Comparison of ENCODE assay signal across 7 mouse cellular contexts in the genomic region with DNA sequence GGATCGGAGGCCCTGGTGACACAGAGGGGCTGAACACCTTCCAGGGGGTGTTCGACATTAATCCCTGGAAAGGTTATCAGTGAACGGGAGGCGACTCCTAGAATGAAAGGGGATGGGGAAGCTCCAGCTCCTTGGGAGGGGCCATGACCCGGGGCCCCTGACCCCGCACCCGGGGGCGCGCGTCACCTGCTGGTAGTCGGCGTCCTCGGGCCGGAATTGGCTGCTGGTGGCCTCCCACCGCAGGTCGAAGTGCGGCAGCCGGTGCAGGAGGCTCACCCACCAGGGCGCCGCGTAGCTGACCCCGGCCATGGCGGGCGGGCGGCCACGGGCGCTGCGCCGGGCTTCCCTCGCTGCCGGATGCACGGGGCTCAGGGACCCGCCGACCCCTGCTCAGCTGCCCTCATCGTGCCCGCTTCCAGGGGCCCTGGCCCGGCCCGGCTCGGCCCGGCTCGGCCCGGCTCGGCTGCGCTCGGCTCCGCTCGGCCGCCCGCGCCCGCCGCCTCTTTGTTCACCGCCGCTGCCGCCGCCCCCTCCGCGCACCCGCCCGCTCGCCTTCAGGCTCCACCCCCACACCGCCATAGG. TPM values are rescaled to one million over a fixed set of nuclear protein-coding genes. Genes with fewer than 3 reads are reported as not detected.
DNase-seq lines count a peak whose midpoint lies in the region; ATAC-seq and TF ChIP-seq lines count a peak whose summit lies in the region.

A gene (minus strand): TSS at position 513 of the 582 bp plus-strand sequence.

- no peaks in the 10 kb centered on the region for H3K36me3 ChIP-seq in lung, embryonic 15.5 days
- peaks cover 7% of the 10 kb centered on the region; the same call in 1 of the 2 replicates for H3K36me3 ChIP-seq in intestine, postnatal 0 days (ENCODE audit: control insufficient read depth, insufficient read depth)
- H3K36me3 ChIP-seq in macrophage (ENCODE audit: inconsistent target), result no peaks in the 10 kb centered on the region

- peak within 1 kb of the TSS; percentile 83 for H3K4me2 ChIP-seq in lung, embryonic 15.5 days
- H3K4me2 ChIP-seq in intestine, postnatal 0 days (replicated peaks; ENCODE audit: low read depth), result peak within 1 kb of the TSS; percentile 91

- WGBS in lung, embryonic 15.5 days, result under 1% methylated on average over 58 of the region's 62 CpGs
- WGBS in intestine, postnatal 0 days, result 0% methylated on average over 33 of the region's 62 CpGs
- under 1% methylated on average over 54 of the region's 62 CpGs for WGBS in macrophage (ENCODE audit: missing documents)

- H3K27ac ChIP-seq in lung, embryonic 15.5 days, result peak within 1 kb of the TSS; percentile 86
- H3K27ac ChIP-seq in intestine, postnatal 0 days (ENCODE audit: low read depth, low read length), result peak within 1 kb of the TSS; percentile 83
- H3K27ac ChIP-seq in macrophage, result peak within 1 kb of the TSS; percentile 37

- H3K4me3 ChIP-seq in lung, embryonic 15.5 days, result peak within 1 kb of the TSS; percentile 63
- H3K4me3 ChIP-seq in intestine, postnatal 0 days (ENCODE audit: low read depth, low read length), result peak within 1 kb of the TSS; percentile 90
- peak within 1 kb of the TSS; percentile 88 for H3K4me3 ChIP-seq in macrophage (ENCODE audit: inconsistent target)

- H3K4me1 ChIP-seq in lung, embryonic 15.5 days, result peaks cover 58% of the 10 kb centered on the region
- H3K4me1 ChIP-seq in intestine, postnatal 0 days (replicated peaks; ENCODE audit: control insufficient read depth, insufficient read depth, low read length), result peaks cover 10% of the 10 kb centered on the region; the same call in 1 of the 2 replicates

- ATAC-seq in lung, embryonic 15.5 days (ENCODE audit: borderline replicate concordance, extremely low read depth, low FRiP score, low TSS enrichment), result peak; percentile 21; the same call in 1 of the 2 replicates
- ATAC-seq in intestine, postnatal 0 days, result peak; percentile 48

- no peak for DNase-seq in lung, postnatal 10 days
- peak in 1 of 2 experiments; percentile 51 for DNase-seq in adrenal gland, postnatal 36 days
- DNase-seq in gastrocnemius, postnatal 10 days, result no peak
- no peak for DNase-seq in c-Kit-positive CD71-positive TER-119-positive erythroid progenitor cells, embryonic 14.5 days (ENCODE audit: low spot score)

- 0 out of 2 replicates have a peak, but pooled peaks have one; percentile 40 for TF ChIP-seq CTCF in intestine, postnatal 0 days (IDR thresholded peaks at IDR 0.05; ENCODE audit: low read depth)

- peaks cover 49% of the 10 kb centered on the region for H3K79me2 ChIP-seq in macrophage (ENCODE audit: inconsistent target)

- no peaks in the 10 kb centered on the region for H3K9me3 ChIP-seq in lung, embryonic 15.5 days
- H3K9me3 ChIP-seq in intestine, postnatal 0 days (ENCODE audit: control insufficient read depth), result no peaks in the 10 kb centered on the region

- H3K27me3 ChIP-seq in lung, embryonic 15.5 days, result no peaks in the 10 kb centered on the region
- no peaks in the 10 kb centered on the region for H3K27me3 ChIP-seq in intestine, postnatal 0 days (replicated peaks; ENCODE audit: control insufficient read depth, insufficient read depth, low read length)

- peak within 1 kb of the TSS; percentile 81 for H3K9ac ChIP-seq in lung, embryonic 15.5 days
- peak within 1 kb of the TSS; percentile 92 for H3K9ac ChIP-seq in intestine, postnatal 0 days (ENCODE audit: low read depth, low read length)

RNA-seq across cellular contexts. Expression of the gene that starts here (rescaled TPM):
- 38.0 and 39.1 TPM in 2 replicates for polyA plus RNA-seq in lung, embryonic 15.5 days (2015; fragmentation: Nextera tagmentation; extraction: Ambion mirVana)
- total RNA-seq in adrenal gland, postnatal 36 days (2021), result 100 to 1,000 TPM in 1 of 2 experiments, 10 to 100 TPM in 1; 42.4 to 108 TPM
- 10 to 100 TPM; 33.4 to 42.5 TPM for total RNA-seq in gastrocnemius, postnatal 10 days (2021)
- 21.4 and 23.6 TPM in 2 replicates for polyA plus RNA-seq in intestine, postnatal 0 days (2015; fragmentation: Nextera tagmentation; extraction: Ambion mirVana)
- 100 to 1,000 TPM in 5 of 26 experiments, 10 to 100 TPM in 21; 14.6 to 140 (median 53.0) TPM for total RNA-seq in macrophage (2018; cell fraction: chromatin; rRNA removed)
- total RNA-seq in macrophage (2018; cell fraction: cytosol; rRNA removed), result 100 to 1,000 TPM in 7 of 26 experiments, 10 to 100 TPM in 19; 44.2 to 125 (median 76.8) TPM
- total RNA-seq in macrophage (2018; cell fraction: nucleus; rRNA removed), result 100 to 1,000 TPM in 8 of 26 experiments, 10 to 100 TPM in 18; 43.1 to 131 (median 86.6) TPM
- polyA plus RNA-seq in macrophage (2018), result 40.4 to 80.7 TPM (median 48.0 TPM) in 3 replicates
